Mouse (Mus musculus) C2C12 (cell line): ENCODE measurements around the gene Pign. TPM values are rescaled to one million over a fixed set of nuclear protein-coding genes. Genes with fewer than 3 reads are reported as not detected.

Source experiments
- H3K27me3 ChIP-seq: one replicate; pipeline ENCODE4 v1.6.1; 2011; ENCODE audit not compliant: control insufficient read depth, insufficient read depth, insufficient read length
- H3K36me3 ChIP-seq: one replicate; pipeline ENCODE4 v1.6.1; 2011; ENCODE audit not compliant: control insufficient read depth, insufficient read depth
- H3K4me3 ChIP-seq: one replicate; pipeline ENCODE4 v1.5.1; 2011; ENCODE audit warnings: mild to moderate bottlenecking, control low read depth; ENCODE audit not compliant: poor library complexity, insufficient read depth, severe bottlenecking
- H3K79me2 ChIP-seq: one replicate; pipeline ENCODE4 v1.6.1; 2011; ENCODE audit not compliant: control insufficient read depth, insufficient read depth
- H3K79me3 ChIP-seq: one replicate; pipeline ENCODE4 v1.6.1; 2011; ENCODE audit warnings: low read depth, control low read depth
- H3ac ChIP-seq: one replicate; pipeline ENCODE3; 2011; ENCODE audit warnings: low read depth; ENCODE audit not compliant: control insufficient read depth, insufficient read length
- CEBPB ChIP-seq: IDR thresholded peaks from one replicate; pipeline ENCODE4 v1.6.1; 2011; ENCODE audit warnings: low read depth, mild to moderate bottlenecking, control low read depth, moderate library complexity
- CTCF ChIP-seq: IDR thresholded peaks from one replicate; pipeline ENCODE4 v1.5.1; 2011; ENCODE audit not compliant: control insufficient read depth, insufficient read depth, insufficient read length
- FOSL1 ChIP-seq: IDR thresholded peaks from one replicate; pipeline ENCODE4 v1.8.0; 2011; ENCODE audit warnings: mild to moderate bottlenecking, low read length; ENCODE audit not compliant: poor library complexity, insufficient read depth, severe bottlenecking
- MAX ChIP-seq: IDR thresholded peaks from one replicate; pipeline ENCODE4 v1.6.1; 2011; ENCODE audit warnings: mild to moderate bottlenecking, control low read depth
- MYOD1 ChIP-seq: IDR thresholded peaks from one replicate; pipeline ENCODE4 v1.6.1; 2011; ENCODE audit warnings: low read depth; ENCODE audit not compliant: control insufficient read depth, insufficient read length
- MYOG ChIP-seq: IDR thresholded peaks from one replicate; pipeline ENCODE4 v1.6.1; 2011; ENCODE audit not compliant: control insufficient read depth, insufficient read length; ENCODE audit errors: extremely low read depth
- USF1 ChIP-seq: IDR thresholded peaks from one replicate; pipeline ENCODE4 v1.6.1; 2011; ENCODE audit warnings: low read depth, mild to moderate bottlenecking, control low read depth, moderate library complexity
- polyA plus RNA-seq: library from polyadenylated mRNA; unstranded; fragments of >200 nt; fragmentation: generic; extraction: Trizol; gene quantifications from one replicate; pipeline ENCODE4 v1.2.1, GENCODE M21; 2012; ENCODE audit warnings: missing spikeins

The Pign gene
- polyA plus RNA-seq, 1 experiment: 7.7 TPM

GRCm38 (mm10) chr1:105543051-105543450, 120.4 kb downstream of the Pign start:
- no peak overlapping the region for H3K4me3 ChIP-seq
- no peaks in the 10 kb centered on the region for H3K79me2 ChIP-seq
- TF ChIP-seq USF1 (no peak), MYOD1 (no peak), MAX (no peak), CEBPB (no peak), FOSL1 (no peak), MYOG (no peak), CTCF (no peak)
- H3K27me3 ChIP-seq: no peaks in the 10 kb centered on the region
- H3ac ChIP-seq: no peak overlapping the region
- H3K79me3 ChIP-seq: no peaks in the 10 kb centered on the region
- H3K36me3 ChIP-seq: peaks cover 11% of the 10 kb centered on the region

GRCm38 (mm10) chr1:105523768-105524167, 139.7 kb downstream of the Pign start:
- H3K79me2 ChIP-seq: no peaks in the 10 kb centered on the region
- no peak overlapping the region for H3K4me3 ChIP-seq
- no peak overlapping the region for H3ac ChIP-seq
- peaks cover 8% of the 10 kb centered on the region for H3K36me3 ChIP-seq
- no peaks in the 10 kb centered on the region for H3K79me3 ChIP-seq
- no peaks in the 10 kb centered on the region for H3K27me3 ChIP-seq
- TF ChIP-seq MYOD1: no peak
- TF ChIP-seq FOSL1: no peak
- TF ChIP-seq MAX: no peak
- no peak for TF ChIP-seq CTCF

GRCm38 (mm10) chr1:105522321-105522720, 141.2 kb downstream of the Pign start:
- no peak overlapping the region for H3K4me3 ChIP-seq
- no peak overlapping the region for H3ac ChIP-seq
- TF ChIP-seq MAX (no peak), CEBPB (no peak), CTCF (no peak), USF1 (no peak), FOSL1 (no peak), MYOG (no peak), MYOD1 (no peak)
- peaks cover 8% of the 10 kb centered on the region for H3K36me3 ChIP-seq
- no peaks in the 10 kb centered on the region for H3K79me3 ChIP-seq
- H3K79me2 ChIP-seq: no peaks in the 10 kb centered on the region
- no peaks in the 10 kb centered on the region for H3K27me3 ChIP-seq

DNA sequence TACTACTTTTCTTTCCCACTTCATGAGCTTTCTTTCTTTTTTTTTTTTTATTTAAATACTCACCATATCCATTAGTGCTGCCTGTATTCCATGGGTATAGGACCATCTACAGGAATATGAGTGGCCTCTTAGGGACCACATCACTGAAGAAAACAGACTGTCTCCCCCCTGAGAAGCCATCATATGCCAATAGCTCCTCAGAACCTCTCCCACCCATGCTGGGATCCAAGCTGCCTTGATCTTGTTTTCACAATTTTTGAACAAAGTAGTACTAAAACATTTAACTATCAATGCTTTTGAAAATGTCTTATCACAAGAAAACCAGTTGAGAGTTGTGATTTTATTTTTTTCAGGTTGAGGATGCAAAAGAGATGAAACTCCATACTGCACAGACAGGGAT, 145.4 kb downstream of the Pign start:
- Histone ChIP-seq H3ac (no peak overlapping the region), H3K79me2 (no peaks in the 10 kb centered on the region), H3K27me3 (no peaks in the 10 kb centered on the region), H3K4me3 (no peak overlapping the region), H3K36me3 (peaks cover 8% of the 10 kb centered on the region), H3K79me3 (no peaks in the 10 kb centered on the region)
- TF ChIP-seq FOSL1: no peak
- TF ChIP-seq CTCF: no peak
- no peak for TF ChIP-seq MYOD1
- no peak for TF ChIP-seq MYOG
- TF ChIP-seq USF1: no peak
- TF ChIP-seq MAX: no peak

- TF ChIP-seq MYOG: no peak
- TF ChIP-seq CEBPB: no peak
- no peak for TF ChIP-seq MAX
- no peak for TF ChIP-seq USF1
- TF ChIP-seq CTCF: no peak
- TF ChIP-seq FOSL1: no peak
- TF ChIP-seq MYOD1: no peak
Observed at GRCm38 (mm10) chr1:105507116-105507515, 156.4 kb downstream of the Pign start.

GRCm38 (mm10) chr1:105492626-105493025, 170.9 kb downstream of the Pign start:
- Histone ChIP-seq H3K79me2 (no peaks in the 10 kb centered on the region), H3K36me3 (no peaks in the 10 kb centered on the region)
- TF ChIP-seq CEBPB: no peak
- no peak for TF ChIP-seq MYOD1
- no peak for TF ChIP-seq MAX
- TF ChIP-seq CTCF: no peak
- no peak for TF ChIP-seq USF1
- TF ChIP-seq FOSL1: no peak
- no peak for TF ChIP-seq MYOG

More at GRCm38 (mm10) chr1:105507116-105507515, 156.4 kb downstream of the Pign start:
- Histone ChIP-seq H3K79me3 (no peaks in the 10 kb centered on the region), H3K79me2 (no peaks in the 10 kb centered on the region), H3ac (no peak overlapping the region), H3K36me3 (no peaks in the 10 kb centered on the region), H3K27me3 (no peaks in the 10 kb centered on the region), H3K4me3 (no peak overlapping the region)

More at GRCm38 (mm10) chr1:105492626-105493025, 170.9 kb downstream of the Pign start:
- H3K79me3 ChIP-seq: no peaks in the 10 kb centered on the region
- H3K4me3 ChIP-seq: no peak overlapping the region
- no peaks in the 10 kb centered on the region for H3K27me3 ChIP-seq
- no peak overlapping the region for H3ac ChIP-seq
